Mouse (Mus musculus) frontal cortex, postnatal 25 days (tissue): ENCODE data around the gene Jkamp.
"Not testable (repeated sequence)": the region's sequence is repeated elsewhere in the genome, so short reads cannot be mapped to it uniquely, and the experiment has no call there.

Source experiments
- DNase-seq, 2 experiments: peaks; one replicate each; pipeline ENCODE4 v3.0.0; 2022; ENCODE audit warnings: low spot score in 2 of 2

The Jkamp gene

GRCm38 (mm10) chr12:72085329-72086165 is at the start of gene Jkamp, which contains the start of gene L3hypdh:
Gene Jkamp (plus strand): TSS chr12:72085589.
Gene L3hypdh (minus strand): TSS chr12:72085439.
- DNase-seq, result peak; percentile 93 to 97

- DNase-seq, result no peak
These were observed 49.2 kb upstream of the Jkamp start for GRCm38 (mm10) chr12:72036097-72036661.

- no peak for DNase-seq
These were observed 48.3 kb upstream of the Jkamp start for GRCm38 (mm10) chr12:72037049-72037448.

GRCm38 (mm10) chr12:72038866-72039265 is 46.5 kb upstream of the Jkamp start:
- DNase-seq, result no peak

- DNase-seq, result no peak
These were observed 45.9 kb upstream of the Jkamp start for GRCm38 (mm10) chr12:72039501-72039900.

- DNase-seq, result no peak
These were observed 44.2 kb upstream of the Jkamp start for GRCm38 (mm10) chr12:72041238-72041637.

GRCm38 (mm10) chr12:72047513-72047912 is 37.9 kb upstream of the Jkamp start:
- no peak for DNase-seq

- DNase-seq, result not testable (repeated sequence)
These were observed 35.2 kb upstream of the Jkamp start for GRCm38 (mm10) chr12:72050156-72050555.

- no peak for DNase-seq
These were observed 34.6 kb upstream of the Jkamp start for GRCm38 (mm10) chr12:72050821-72051220.

- no peak for DNase-seq
These were observed 32.8 kb upstream of the Jkamp start for GRCm38 (mm10) chr12:72052571-72052970.

GRCm38 (mm10) chr12:72053303-72053702 is 32.1 kb upstream of the Jkamp start:
- DNase-seq, result no peak

GRCm38 (mm10) chr12:72053851-72054250 is 31.5 kb upstream of the Jkamp start:
- DNase-seq, result no peak

GRCm38 (mm10) chr12:72057780-72058179 is 27.6 kb upstream of the Jkamp start:
- no peak for DNase-seq

GRCm38 (mm10) chr12:72069626-72070326 is 15.6 kb upstream of the Jkamp start:
- peak; percentile 17 to 20 for DNase-seq

GRCm38 (mm10) chr12:72070327-72071269 is 14.8 kb upstream of the Jkamp start, which contains the start of gene Gpr135:
Gene Gpr135 (minus strand): TSS chr12:72071125.
- DNase-seq, result peak; percentile 76 to 83

- no peak for DNase-seq
These were observed 7.1 kb upstream of the Jkamp start for GRCm38 (mm10) chr12:72078248-72078647.

- DNase-seq, result no peak
These were observed 3.4 kb upstream of the Jkamp start for GRCm38 (mm10) chr12:72081961-72082360.

GRCm38 (mm10) chr12:72082370-72082769 is 3.0 kb upstream of the Jkamp start:
- no peak for DNase-seq

GRCm38 (mm10) chr12:72083265-72083664 is 2.1 kb upstream of the Jkamp start:
- DNase-seq, result no peak

GRCm38 (mm10) chr12:72084261-72085023 is 947 bp upstream of the Jkamp start:
- no peak for DNase-seq

- no peak for DNase-seq
These were observed 413 bp upstream of the Jkamp start for GRCm38 (mm10) chr12:72085024-72085328.
